Mouse (Mus musculus): ENCODE data around the gene Cyth1. TPM values are rescaled to one million over a fixed set of nuclear protein-coding genes. Genes with fewer than 3 reads are reported as not detected.
A peak's percentile ranks its signal among the peaks of the same experiment; 100 is the strongest.

The Cyth1 gene
- polyA plus RNA-seq, 1 experiment = 16.1 TPM

- no peak overlapping the region for H3K4me2 ChIP-seq (ENCODE audit: low read depth)
- TF ChIP-seq MYOG (IDR thresholded peaks at IDR 0.05; ENCODE audit: control insufficient read depth in 1 of 3, insufficient read depth in 1 of 3, insufficient read length in 2 of 3, low read depth in 2 of 3) (no peak), SRF (IDR thresholded peaks at IDR 0.05; ENCODE audit: control insufficient read depth, insufficient read length, low read depth) (no peak), MYOD1 (IDR thresholded peaks at IDR 0.05; ENCODE audit: control insufficient read depth in 1 of 3, insufficient read length in 2 of 3, low read depth in 2 of 3) (no peak), TCF3 (IDR thresholded peaks at IDR 0.05; ENCODE audit: insufficient read length, low read depth) (no peak), MAX (IDR thresholded peaks at IDR 0.05; ENCODE audit: low read depth) (no peak), POLR2A (IDR thresholded peaks at IDR 0.05; ENCODE audit: insufficient read length, low read depth) (no peak), CEBPB (IDR thresholded peaks at IDR 0.05; ENCODE audit: insufficient read depth, poor library complexity, severe bottlenecking) (no peak), REST (IDR thresholded peaks at IDR 0.05; ENCODE audit: insufficient read depth, insufficient read length) (no peak), TCF12 (IDR thresholded peaks at IDR 0.05; ENCODE audit: insufficient read depth, poor library complexity, severe bottlenecking) (no peak), USF1 (IDR thresholded peaks at IDR 0.05; ENCODE audit: low read depth) (no peak), POLR2AphosphoS2 (IDR thresholded peaks at IDR 0.05; ENCODE audit: insufficient read length, low read depth) (no peak), E2F4 (IDR thresholded peaks at IDR 0.05; ENCODE audit: insufficient read depth) (no peak)
- H3K27me3 ChIP-seq (ENCODE audit: control insufficient read depth, insufficient read depth, insufficient read length) = peaks cover 29% of the 10 kb centered on the region
- H3K79me2 ChIP-seq (ENCODE audit: control insufficient read depth, insufficient read depth) = no peaks in the 10 kb centered on the region
- no peak overlapping the region for H3ac ChIP-seq (ENCODE audit: control insufficient read depth, insufficient read length)
- no peaks in the 10 kb centered on the region for H3K36me3 ChIP-seq (ENCODE audit: control insufficient read depth, insufficient read depth)
- H3K4me3 ChIP-seq = no peak overlapping the region
Measured at GRCm38 (mm10) chr11:118101133-118101532, 147.3 kb downstream of the Cyth1 start.

GRCm38 (mm10) chr11:118096736-118097135 is 151.7 kb downstream of the Cyth1 start:
- no peak for TF ChIP-seq USF1 (IDR thresholded peaks at IDR 0.05; ENCODE audit: low read depth)
- TF ChIP-seq MYOD1 (IDR thresholded peaks at IDR 0.05; ENCODE audit: control insufficient read depth in 1 of 3, insufficient read length in 2 of 3, low read depth in 2 of 3) = no peak
- TF ChIP-seq REST (IDR thresholded peaks at IDR 0.05; ENCODE audit: insufficient read depth, insufficient read length) = no peak
- TF ChIP-seq TCF12 (IDR thresholded peaks at IDR 0.05; ENCODE audit: insufficient read depth, poor library complexity, severe bottlenecking) = no peak
- TF ChIP-seq E2F4 (IDR thresholded peaks at IDR 0.05; ENCODE audit: insufficient read depth) = no peak
- no peak for TF ChIP-seq SRF (IDR thresholded peaks at IDR 0.05; ENCODE audit: control insufficient read depth, insufficient read length, low read depth)
- TF ChIP-seq POLR2AphosphoS2 (IDR thresholded peaks at IDR 0.05; ENCODE audit: insufficient read length, low read depth) = no peak
- TF ChIP-seq MYOG (IDR thresholded peaks at IDR 0.05; ENCODE audit: control insufficient read depth in 1 of 3, insufficient read depth in 1 of 3, insufficient read length in 2 of 3, low read depth in 2 of 3) = no peak
- TF ChIP-seq TCF3 (IDR thresholded peaks at IDR 0.05; ENCODE audit: insufficient read length, low read depth) = no peak
- no peak for TF ChIP-seq POLR2A (IDR thresholded peaks at IDR 0.05; ENCODE audit: insufficient read length, low read depth)
- TF ChIP-seq CEBPB (IDR thresholded peaks at IDR 0.05; ENCODE audit: insufficient read depth, poor library complexity, severe bottlenecking) = no peak
- TF ChIP-seq MAX (IDR thresholded peaks at IDR 0.05; ENCODE audit: low read depth) = no peak
- Histone ChIP-seq H3K4me2 (ENCODE audit: low read depth) (no peak overlapping the region), H3K4me3 (no peak overlapping the region), H3ac (ENCODE audit: control insufficient read depth, insufficient read length) (no peak overlapping the region), H3K79me2 (ENCODE audit: control insufficient read depth, insufficient read depth) (no peaks in the 10 kb centered on the region), H3K27me3 (ENCODE audit: control insufficient read depth, insufficient read depth, insufficient read length) (peaks cover 57% of the 10 kb centered on the region), H3K36me3 (ENCODE audit: control insufficient read depth, insufficient read depth) (no peaks in the 10 kb centered on the region)

DNA sequence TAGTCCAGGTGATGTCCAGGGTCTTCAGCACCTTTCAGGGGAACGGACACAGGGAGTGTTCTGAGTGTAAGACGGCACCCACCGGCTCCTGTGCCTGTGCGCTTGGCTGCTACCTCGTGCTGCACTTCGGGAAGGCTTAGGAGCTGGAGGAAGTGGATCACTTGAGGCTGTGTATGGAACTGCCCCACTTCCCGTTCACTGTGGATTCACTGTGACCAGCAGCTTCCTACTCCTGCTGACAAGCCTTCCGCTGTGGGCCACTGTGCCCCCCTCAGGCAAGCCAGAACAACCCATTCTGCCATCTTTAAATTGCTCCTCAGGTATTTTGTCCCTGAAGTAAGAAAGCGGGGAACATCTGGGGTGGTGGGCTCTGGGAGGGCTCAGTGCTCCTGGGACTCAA is 153.4 kb downstream of the Cyth1 start:
- no peak for TF ChIP-seq MYOG (IDR thresholded peaks at IDR 0.05; ENCODE audit: control insufficient read depth in 1 of 3, insufficient read depth in 1 of 3, insufficient read length in 2 of 3, low read depth in 2 of 3)
- TF ChIP-seq CEBPB (IDR thresholded peaks at IDR 0.05; ENCODE audit: insufficient read depth, poor library complexity, severe bottlenecking) = no peak
- no peak for TF ChIP-seq TCF12 (IDR thresholded peaks at IDR 0.05; ENCODE audit: insufficient read depth, poor library complexity, severe bottlenecking)
- TF ChIP-seq SRF (IDR thresholded peaks at IDR 0.05; ENCODE audit: control insufficient read depth, insufficient read length, low read depth) = no peak
- TF ChIP-seq TCF3 (IDR thresholded peaks at IDR 0.05; ENCODE audit: insufficient read length, low read depth) = no peak
- TF ChIP-seq POLR2A (IDR thresholded peaks at IDR 0.05; ENCODE audit: insufficient read length, low read depth) = no peak
- TF ChIP-seq USF1 (IDR thresholded peaks at IDR 0.05; ENCODE audit: low read depth) = no peak
- TF ChIP-seq REST (IDR thresholded peaks at IDR 0.05; ENCODE audit: insufficient read depth, insufficient read length) = no peak
- TF ChIP-seq MYOD1 (IDR thresholded peaks at IDR 0.05; ENCODE audit: control insufficient read depth in 1 of 3, insufficient read length in 2 of 3, low read depth in 2 of 3) = no peak
- TF ChIP-seq E2F4 (IDR thresholded peaks at IDR 0.05; ENCODE audit: insufficient read depth) = no peak
- TF ChIP-seq POLR2AphosphoS2 (IDR thresholded peaks at IDR 0.05; ENCODE audit: insufficient read length, low read depth) = no peak
- no peak for TF ChIP-seq MAX (IDR thresholded peaks at IDR 0.05; ENCODE audit: low read depth)

DNA sequence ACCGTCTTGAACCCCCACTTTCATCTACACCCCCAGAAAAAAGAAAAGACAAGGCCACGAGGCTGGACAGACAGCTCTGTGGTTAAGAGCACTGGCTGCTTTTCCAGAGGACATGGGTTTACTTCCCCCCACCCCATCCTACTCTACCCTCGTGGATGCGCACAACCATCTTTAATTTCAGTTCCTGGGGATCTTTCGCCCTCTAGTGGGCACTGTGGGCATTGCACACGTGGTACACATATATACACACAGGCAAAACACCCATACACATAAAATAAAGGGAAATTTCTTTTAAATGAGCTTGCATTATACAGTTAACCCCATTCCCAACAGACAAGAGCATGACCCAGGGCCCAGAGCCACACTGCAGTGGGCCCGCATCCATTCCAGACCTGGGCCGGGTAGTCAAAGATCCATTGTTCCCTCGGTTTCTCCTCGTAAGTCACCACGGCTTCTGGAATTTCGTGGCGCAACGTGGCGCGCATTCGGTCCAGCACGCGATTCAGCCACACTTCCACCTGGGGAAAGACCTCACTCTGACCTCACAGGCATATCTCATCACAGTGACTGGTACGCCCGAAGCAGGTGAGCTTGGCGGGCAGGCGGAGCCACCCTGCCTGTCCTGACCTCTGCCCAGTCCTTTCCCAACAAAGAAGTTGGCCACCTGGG is 157.3 kb downstream of the Cyth1 start:
- no peak overlapping the region for H3K4me3 ChIP-seq
- TF ChIP-seq MYOG (IDR thresholded peaks at IDR 0.05; ENCODE audit: control insufficient read depth in 1 of 3, insufficient read depth in 1 of 3, insufficient read length in 2 of 3, low read depth in 2 of 3) (no peak), SRF (IDR thresholded peaks at IDR 0.05; ENCODE audit: control insufficient read depth, insufficient read length, low read depth) (no peak), POLR2AphosphoS2 (IDR thresholded peaks at IDR 0.05; ENCODE audit: insufficient read length, low read depth) (no peak), USF1 (IDR thresholded peaks at IDR 0.05; ENCODE audit: low read depth) (peak; percentile 7), TCF3 (IDR thresholded peaks at IDR 0.05; ENCODE audit: insufficient read length, low read depth) (no peak), CEBPB (IDR thresholded peaks at IDR 0.05; ENCODE audit: insufficient read depth, poor library complexity, severe bottlenecking) (no peak), POLR2A (IDR thresholded peaks at IDR 0.05; ENCODE audit: insufficient read length, low read depth) (no peak), TCF12 (IDR thresholded peaks at IDR 0.05; ENCODE audit: insufficient read depth, poor library complexity, severe bottlenecking) (no peak)
- no peak overlapping the region for H3K4me2 ChIP-seq (ENCODE audit: low read depth)
- no peak overlapping the region for H3ac ChIP-seq (ENCODE audit: control insufficient read depth, insufficient read length)
- H3K36me3 ChIP-seq (ENCODE audit: control insufficient read depth, insufficient read depth) = no peaks in the 10 kb centered on the region
- H3K79me2 ChIP-seq (ENCODE audit: control insufficient read depth, insufficient read depth) = no peaks in the 10 kb centered on the region
- peaks cover 60% of the 10 kb centered on the region for H3K27me3 ChIP-seq (ENCODE audit: control insufficient read depth, insufficient read depth, insufficient read length)

More for the DNA sequence above, 153.4 kb downstream of the Cyth1 start:
- H3K36me3 ChIP-seq (ENCODE audit: control insufficient read depth, insufficient read depth) = no peaks in the 10 kb centered on the region
- no peak overlapping the region for H3K4me2 ChIP-seq (ENCODE audit: low read depth)
- peaks cover 41% of the 10 kb centered on the region for H3K27me3 ChIP-seq (ENCODE audit: control insufficient read depth, insufficient read depth, insufficient read length)
- H3K79me2 ChIP-seq (ENCODE audit: control insufficient read depth, insufficient read depth) = no peaks in the 10 kb centered on the region
- H3ac ChIP-seq (ENCODE audit: control insufficient read depth, insufficient read length) = no peak overlapping the region
- H3K4me3 ChIP-seq = no peak overlapping the region

Measured in myocyte (in vitro differentiated cells).